Mouse (Mus musculus) lung, embryonic 14.5 days (tissue): ENCODE data around the gene Wfdc8. TPM values are rescaled to one million over a fixed set of nuclear protein-coding genes. Genes with fewer than 3 reads are reported as not detected.
"Not testable (repeated sequence)": the region's sequence is repeated elsewhere in the genome, so short reads cannot be mapped to it uniquely, and the experiment has no call there.

Experiments used
- ATAC-seq: fragments of 200-750 bp; cut with Nextera tagmentation; 2 replicates; pipeline ENCODE4 v1.8.0; 2017; ENCODE audit warnings: mild to moderate bottlenecking, moderate TSS enrichment, moderate library complexity; ENCODE audit not compliant: insufficient read depth
- DNase-seq: peaks from one replicate; pipeline ENCODE4 v3.0.0-alpha.2; 2015
- H3K27ac ChIP-seq: fragments of 300-500 bp; sonication (generic); 2 replicates; pipeline ENCODE4 v1.5.1; 2014; ENCODE audit warnings: low read depth, mild to moderate bottlenecking, moderate library complexity
- H3K27me3 ChIP-seq: fragments of 300-500 bp; sonication (generic); 2 replicates; pipeline ENCODE4 v1.6.1; 2014; ENCODE audit warnings: low read length, control low read depth; ENCODE audit not compliant: insufficient read depth
- H3K36me3 ChIP-seq: fragments of 300-500 bp; sonication (generic); 2 replicates; pipeline ENCODE4 v1.6.1; 2014; ENCODE audit warnings: control low read depth; ENCODE audit not compliant: insufficient read depth
- H3K4me1 ChIP-seq: fragments of 300-500 bp; sonication (generic); 2 replicates; pipeline ENCODE4 v1.6.1; 2014; ENCODE audit warnings: antibody characterized with exemption, control low read depth; ENCODE audit not compliant: insufficient read depth
- H3K4me2 ChIP-seq: fragments of 300-500 bp; sonication (generic); 2 replicates; pipeline ENCODE4 v1.6.1; 2014; ENCODE audit warnings: mild to moderate bottlenecking
- H3K4me3 ChIP-seq: fragments of 300-500 bp; sonication (generic); 2 replicates; pipeline ENCODE4 v1.5.1; 2014; ENCODE audit warnings: low read depth, low read length
- H3K9ac ChIP-seq: fragments of 300-500 bp; sonication (generic); 2 replicates; pipeline ENCODE4 v1.6.1; 2014
- H3K9me3 ChIP-seq: fragments of 300-500 bp; sonication (generic); 2 replicates; pipeline ENCODE4 v1.6.1; 2016; ENCODE audit warnings: low read depth, low read length, control low read depth
- CTCF ChIP-seq: IDR thresholded peaks from 2 replicates; pipeline ENCODE4 v1.5.1; 2016; ENCODE audit warnings: antibody characterized with exemption, low read depth
- WGBS: fragments of 180-500 bp; shearing (Covaris S2); extraction: QIAGEN DNeasy Blood & Tissue Kit; methylation state at CpG from one replicate; pipeline ENCODE4 v1.1.7; 2014; 5-methylcytosine and 5-hydroxymethylcytosine counted together
- polyA plus RNA-seq: library from polyadenylated mRNA; unstranded; fragments of >200 nt; fragmentation: Nextera tagmentation; extraction: Ambion mirVana; gene quantifications from 2 replicates; pipeline ENCODE4 v1.2.1, GENCODE M21; 2014

The Wfdc8 gene
- polyA plus RNA-seq, 1 experiment from 2014 or later: not detected

GRCm38 (mm10) chr2:164592014-164592413 is 21.4 kb downstream of the Wfdc8 start:
- Histone ChIP-seq H3K27me3 (no peaks in the 10 kb centered on the region), H3K9ac (no peak overlapping the region), H3K4me2 (no peak overlapping the region), H3K4me3 (no peak overlapping the region), H3K27ac (no peak overlapping the region), H3K9me3 (no peaks in the 10 kb centered on the region), H3K4me1 (no peaks in the 10 kb centered on the region), H3K36me3 (no peaks in the 10 kb centered on the region)
- WGBS: 10% methylated on average over 4 of the region's 4 CpGs
- peak; percentile 81 for TF ChIP-seq CTCF
- DNase-seq: peak; percentile 80
- peak; percentile 52; the same call in 1 of the 2 replicates for ATAC-seq

GRCm38 (mm10) chr2:164585025-164585725 is 28.3 kb downstream of the Wfdc8 start, which contains the start of gene Wfdc6a:
Wfdc6a (minus strand) TSS chr2:164585447.
- H3K9me3 ChIP-seq, H3K4me2 ChIP-seq, H3K4me1 ChIP-seq, H3K27me3 ChIP-seq, H3K9ac ChIP-seq, H3K36me3 ChIP-seq, H3K4me3 ChIP-seq: not testable (repeated sequence)
- H3K27ac ChIP-seq: peak within 1 kb of the TSS; percentile 50; the same call in 1 of the 2 replicates
- peak; percentile 52; the same call in 1 of the 2 replicates for ATAC-seq
- WGBS: 37% methylated on average over 13 of the region's 13 CpGs
- peak; percentile 71 for DNase-seq

GRCm38 (mm10) chr2:164573359-164573758 is 40.1 kb downstream of the Wfdc8 start, which contains the start of gene Spint3:
Spint3 (minus strand) TSS chr2:164573459.
- H3K9me3 ChIP-seq, H3K27me3 ChIP-seq, H3K27ac ChIP-seq, ATAC-seq, H3K4me3 ChIP-seq, H3K9ac ChIP-seq, H3K4me2 ChIP-seq, H3K36me3 ChIP-seq, H3K4me1 ChIP-seq, DNase-seq: not testable (repeated sequence)
- WGBS: 77% methylated on average over 6 of the region's 6 CpGs

GRCm38 (mm10) chr2:164567460-164567859 is 46.0 kb downstream of the Wfdc8 start:
- H3K4me3 ChIP-seq: no peak overlapping the region
- no peak overlapping the region for H3K4me2 ChIP-seq
- peaks cover 9% of the 10 kb centered on the region; the same call in 1 of the 2 replicates for H3K36me3 ChIP-seq
- no peak overlapping the region for H3K27ac ChIP-seq
- no peaks in the 10 kb centered on the region for H3K4me1 ChIP-seq
- H3K9me3 ChIP-seq: no peaks in the 10 kb centered on the region
- H3K9ac ChIP-seq: no peak overlapping the region
- peaks cover 5% of the 10 kb centered on the region; the same call in 1 of the 2 replicates for H3K27me3 ChIP-seq
- WGBS: 86% methylated on average over 5 of the region's 5 CpGs
- DNase-seq (no peak), ATAC-seq (no peak)
- no peak for TF ChIP-seq CTCF

- no peaks in the 10 kb centered on the region for H3K4me1 ChIP-seq
- H3K9me3 ChIP-seq: no peaks in the 10 kb centered on the region
- H3K27ac ChIP-seq: no peak overlapping the region
- H3K9ac ChIP-seq: no peak overlapping the region
- H3K4me2 ChIP-seq: no peak overlapping the region
- H3K36me3 ChIP-seq: peaks cover 9% of the 10 kb centered on the region; the same call in 1 of the 2 replicates
- 81% methylated on average over 2 of the region's 2 CpGs for WGBS
- H3K4me3 ChIP-seq: no peak overlapping the region
- peak; percentile 51 for TF ChIP-seq CTCF
- ATAC-seq (no peak), DNase-seq (no peak)
- H3K27me3 ChIP-seq: peaks cover 7% of the 10 kb centered on the region; the same call in 1 of the 2 replicates
Observed at GRCm38 (mm10) chr2:164566997-164567396, 46.4 kb downstream of the Wfdc8 start.

- WGBS: 58% methylated on average over 5 of the region's 5 CpGs
- Histone ChIP-seq H3K36me3 (peaks cover 9% of the 10 kb centered on the region; the same call in 1 of the 2 replicates), H3K9ac (no peak overlapping the region), H3K4me2 (peak overlapping the region; percentile 91), H3K4me1 (0 out of 2 replicates have a peak, but pooled peaks cover 2% of the 10 kb centered on the region), H3K27me3 (peaks cover 7% of the 10 kb centered on the region; the same call in 1 of the 2 replicates), H3K9me3 (no peaks in the 10 kb centered on the region), H3K27ac (no peak overlapping the region), H3K4me3 (peak overlapping the region; percentile 52)
- DNase-seq: no peak
- ATAC-seq: no peak
- no peak for TF ChIP-seq CTCF
Observed at GRCm38 (mm10) chr2:164564346-164564745, 49.1 kb downstream of the Wfdc8 start.

GRCm38 (mm10) chr2:164563339-164564038 is 49.9 kb downstream of the Wfdc8 start:
- peak; percentile 78 for DNase-seq

More at GRCm38 (mm10) chr2:164563339-164564038, 49.9 kb downstream of the Wfdc8 start:
- H3K27me3 ChIP-seq: peaks cover 7% of the 10 kb centered on the region; the same call in 1 of the 2 replicates
- H3K9me3 ChIP-seq: no peaks in the 10 kb centered on the region
- 0 out of 2 replicates have a peak, but pooled peaks cover 2% of the 10 kb centered on the region for H3K4me1 ChIP-seq
- H3K27ac ChIP-seq: peak overlapping the region; percentile 77
- ATAC-seq: peak; percentile 55
- peak overlapping the region; percentile 52 for H3K4me3 ChIP-seq
- WGBS: 0% methylated on average over 32 of the region's 32 CpGs
- peak overlapping the region; percentile 91 for H3K4me2 ChIP-seq
- peaks cover 9% of the 10 kb centered on the region; the same call in 1 of the 2 replicates for H3K36me3 ChIP-seq
- peak; percentile 75 for TF ChIP-seq CTCF
- H3K9ac ChIP-seq: peak overlapping the region; percentile 65
